Mouse (Mus musculus) hindbrain, embryonic 15.5 days (tissue): Measurements from ENCODE around the gene Tars. TPM values are rescaled to one million over a fixed set of nuclear protein-coding genes. Genes with fewer than 3 reads are reported as not detected.

Experiments
- ATAC-seq: fragments of 200-750 bp; cut with Nextera tagmentation; 2 replicates; pipeline ENCODE4 v1.8.0; 2017; ENCODE audit warnings: low read depth, moderate number of reproducible peaks, moderate TSS enrichment; ENCODE audit not compliant: low FRiP score
- H3K27ac ChIP-seq: fragments of 300-500 bp; sonication (generic); replicated peaks from 2 replicates; pipeline ENCODE4 v1.5.1; 2015; ENCODE audit warnings: mild to moderate bottlenecking, inconsistent platforms
- H3K27me3 ChIP-seq: fragments of 300-500 bp; sonication (generic); 2 replicates; pipeline ENCODE4 v1.6.1; 2015; ENCODE audit warnings: control low read depth, inconsistent platforms
- H3K36me3 ChIP-seq: fragments of 300-500 bp; sonication (generic); 2 replicates; pipeline ENCODE4 v1.6.1; 2015; ENCODE audit warnings: control low read depth, inconsistent platforms
- H3K4me1 ChIP-seq: fragments of 300-500 bp; sonication (generic); replicated peaks from 2 replicates; pipeline ENCODE4 v1.6.1; 2015; ENCODE audit warnings: control low read depth, inconsistent platforms
- H3K4me2 ChIP-seq: fragments of 300-500 bp; sonication (generic); 2 replicates; pipeline ENCODE4 v1.6.1; 2015; ENCODE audit warnings: moderate library complexity, mild to moderate bottlenecking, inconsistent platforms
- H3K4me3 ChIP-seq: fragments of 300-500 bp; sonication (generic); 2 replicates; pipeline ENCODE4 v1.5.1; 2015; ENCODE audit warnings: mild to moderate bottlenecking, inconsistent platforms
- H3K9ac ChIP-seq: fragments of 300-500 bp; sonication (generic); 2 replicates; pipeline ENCODE4 v1.6.1; 2015; ENCODE audit warnings: inconsistent platforms
- H3K9me3 ChIP-seq: fragments of 300-500 bp; sonication (generic); 2 replicates; pipeline ENCODE4 v1.6.1; 2016; ENCODE audit warnings: control low read depth, inconsistent platforms
- WGBS: fragments of 180-500 bp; shearing (Covaris S2); methylation state at CpG from one replicate; pipeline ENCODE4 v1.1.7; 2015; 5-methylcytosine and 5-hydroxymethylcytosine counted together
- polyA plus RNA-seq: library from polyadenylated mRNA; unstranded; fragments of >200 nt; fragmentation: Nextera tagmentation; extraction: Ambion mirVana; gene quantifications from 2 replicates; pipeline ENCODE4 v1.2.1, GENCODE M21; 2015

Tars gene
- polyA plus RNA-seq, 1 experiment from 2014 or later, result 45.0 TPM

- Histone ChIP-seq H3K27me3 (no peaks in the 10 kb centered on the region), H3K27ac (no peak overlapping the region), H3K9me3 (no peaks in the 10 kb centered on the region), H3K4me2 (no peak overlapping the region), H3K4me3 (no peak overlapping the region), H3K4me1 (no peaks in the 10 kb centered on the region), H3K9ac (no peak overlapping the region), H3K36me3 (no peaks in the 10 kb centered on the region)
- no peak for ATAC-seq
- WGBS, result 100% methylated on average over 2 of the region's 2 CpGs
Observed at GRCm38 (mm10) chr15:11357501-11357900, 42.0 kb downstream of the Tars start.

GRCm38 (mm10) chr15:11355865-11356264, 43.6 kb downstream of the Tars start:
- H3K4me3 ChIP-seq, result no peak overlapping the region
- H3K9ac ChIP-seq, result no peak overlapping the region
- H3K4me2 ChIP-seq, result no peak overlapping the region
- no peaks in the 10 kb centered on the region for H3K27me3 ChIP-seq
- 36% methylated on average over 3 of the region's 3 CpGs for WGBS
- H3K9me3 ChIP-seq, result no peaks in the 10 kb centered on the region
- H3K4me1 ChIP-seq, result no peaks in the 10 kb centered on the region
- no peak for ATAC-seq
- no peak overlapping the region for H3K27ac ChIP-seq
- no peaks in the 10 kb centered on the region for H3K36me3 ChIP-seq

- no peak overlapping the region for H3K9ac ChIP-seq
- ATAC-seq, result no peak
- H3K9me3 ChIP-seq, result no peaks in the 10 kb centered on the region
- H3K27me3 ChIP-seq, result no peaks in the 10 kb centered on the region
- no peak overlapping the region for H3K4me3 ChIP-seq
- no peaks in the 10 kb centered on the region for H3K4me1 ChIP-seq
- H3K27ac ChIP-seq, result no peak overlapping the region
- 69% methylated on average over 7 of the region's 7 CpGs for WGBS
- no peak overlapping the region for H3K4me2 ChIP-seq
- H3K36me3 ChIP-seq, result no peaks in the 10 kb centered on the region
Observed at GRCm38 (mm10) chr15:11339467-11340180, 59.8 kb downstream of the Tars start.
